Comparison of ENCODE assay signal across 17 mouse cellular contexts in the genomic region with DNA sequence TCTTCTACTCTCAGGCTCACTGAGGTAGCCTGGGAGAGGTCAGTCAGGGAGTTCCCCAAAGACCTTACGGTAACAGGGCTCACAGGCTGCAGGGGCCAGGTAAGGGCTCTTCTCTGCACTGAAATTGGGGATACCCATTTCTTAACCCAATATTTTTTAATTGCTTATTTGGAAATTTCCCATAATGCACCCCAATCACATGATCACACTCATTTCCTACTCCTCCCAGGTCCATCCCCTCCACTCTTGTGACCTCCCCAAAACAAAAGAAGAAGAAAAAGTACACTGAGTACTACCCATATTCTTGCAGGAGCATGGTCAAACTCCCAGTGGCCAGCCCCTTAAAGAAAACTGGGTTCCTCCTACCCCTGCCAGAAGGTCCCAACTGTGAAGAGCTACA.
DNase-seq lines count a peak whose midpoint lies in the region; ATAC-seq and TF ChIP-seq lines count a peak whose summit lies in the region.
"Had no signal": no experiment of that assay in that cellular context is flagged by ENCODE, and none has a peak within 500 bp of the region (broad histone marks: within the 10 kb centered on the region; RNA-seq: fewer than 3 reads in every experiment).

No protein-coding gene starts in this region.

- H3K4me3 ChIP-seq in heart, embryonic 13.5 days = no peak overlapping the region
- H3K4me3 ChIP-seq in midbrain, embryonic 10.5 days = no peak overlapping the region
- no peak overlapping the region for H3K4me3 ChIP-seq in midbrain, embryonic 11.5 days (ENCODE audit: low read depth, low read length)
- no peak overlapping the region for H3K4me3 ChIP-seq in embryonic facial prominence, embryonic 14.5 days (ENCODE audit: low read depth, low read length)
- H3K4me3 ChIP-seq in myocyte = no peak overlapping the region
- H3K4me3 ChIP-seq: heart, adult 2 months; layer of hippocampus, adult 2 months; liver, embryonic 12.5 days; megakaryocyte, embryonic 14.5 days had no signal

- no peak for TF ChIP-seq POLR2A in myocyte (IDR thresholded peaks at IDR 0.05; ENCODE audit: insufficient read length, low read depth)

- H3K79me2 ChIP-seq in myocyte (ENCODE audit: control insufficient read depth, insufficient read depth) = peaks cover 5% of the 10 kb centered on the region

- 0 out of 2 replicates have a peak, but pooled peaks cover 2% of the 10 kb centered on the region for H3K36me3 ChIP-seq in heart, embryonic 13.5 days
- no peaks in the 10 kb centered on the region for H3K36me3 ChIP-seq in midbrain, embryonic 10.5 days
- H3K36me3 ChIP-seq in midbrain, embryonic 11.5 days (ENCODE audit: control insufficient read depth, insufficient read depth, low read length) = no peaks in the 10 kb centered on the region
- H3K36me3 ChIP-seq in embryonic facial prominence, embryonic 14.5 days (ENCODE audit: control insufficient read depth, insufficient read depth, low read length) = no peaks in the 10 kb centered on the region
- H3K36me3 ChIP-seq in myocyte (ENCODE audit: control insufficient read depth, insufficient read depth) = no peaks in the 10 kb centered on the region
- H3K36me3 ChIP-seq: liver, embryonic 12.5 days had no signal

- no peaks in the 10 kb centered on the region for H3K9me3 ChIP-seq in heart, embryonic 13.5 days
- H3K9me3 ChIP-seq in midbrain, embryonic 10.5 days (replicated peaks) = no peaks in the 10 kb centered on the region
- no peaks in the 10 kb centered on the region for H3K9me3 ChIP-seq in midbrain, embryonic 11.5 days (ENCODE audit: control insufficient read depth, low read length)
- no peaks in the 10 kb centered on the region for H3K9me3 ChIP-seq in embryonic facial prominence, embryonic 14.5 days (ENCODE audit: control insufficient read depth, low read length)
- H3K9me3 ChIP-seq: liver, embryonic 12.5 days; megakaryocyte, embryonic 14.5 days had no signal

- H3K4me2 ChIP-seq in heart, embryonic 13.5 days = no peak overlapping the region
- H3K4me2 ChIP-seq in midbrain, embryonic 11.5 days = no peak overlapping the region
- no peak overlapping the region for H3K4me2 ChIP-seq in embryonic facial prominence, embryonic 14.5 days (ENCODE audit: low read depth, low read length)
- H3K4me2 ChIP-seq in myocyte (ENCODE audit: low read depth) = peak overlapping the region; percentile 76
- H3K4me2 ChIP-seq: liver, embryonic 12.5 days had no signal

- H3K27ac ChIP-seq in heart, embryonic 13.5 days (replicated peaks) = no peak overlapping the region
- H3K27ac ChIP-seq in midbrain, embryonic 10.5 days (replicated peaks) = peak overlapping the region; percentile 72
- H3K27ac ChIP-seq in midbrain, embryonic 11.5 days (ENCODE audit: low read depth, low read length) = no peak overlapping the region
- H3K27ac ChIP-seq in embryonic facial prominence, embryonic 14.5 days (replicated peaks; ENCODE audit: low read depth, low read length) = peak overlapping the region; percentile 4; the same call in 1 of the 2 replicates
- H3K27ac ChIP-seq: heart, adult 2 months; layer of hippocampus, adult 2 months; liver, embryonic 12.5 days had no signal

- no peak overlapping the region for H3ac ChIP-seq in myocyte (ENCODE audit: control insufficient read depth, insufficient read length)

- no peak for ATAC-seq in heart, embryonic 13.5 days (ENCODE audit: extremely low read depth, insufficient number of reproducible peaks, low FRiP score, low TSS enrichment)
- ATAC-seq in midbrain, embryonic 11.5 days (ENCODE audit: low FRiP score) = no peak
- no peak for ATAC-seq in embryonic facial prominence, embryonic 14.5 days (ENCODE audit: low read depth)
- ATAC-seq: liver, embryonic 12.5 days had no signal

- WGBS in heart, embryonic 13.5 days = 86% methylated on average over 1 of the region's 1 CpGs
- 88% methylated on average over 1 of the region's 1 CpGs for WGBS in midbrain, embryonic 10.5 days
- 71% methylated on average over 1 of the region's 1 CpGs for WGBS in midbrain, embryonic 11.5 days
- WGBS in embryonic facial prominence, embryonic 14.5 days = 93% methylated on average over 1 of the region's 1 CpGs

- H3K27me3 ChIP-seq in heart, embryonic 13.5 days (replicated peaks) = no peaks in the 10 kb centered on the region
- H3K27me3 ChIP-seq in midbrain, embryonic 10.5 days (ENCODE audit: low read depth, poor library complexity, severe bottlenecking) = no peaks in the 10 kb centered on the region
- no peaks in the 10 kb centered on the region for H3K27me3 ChIP-seq in midbrain, embryonic 11.5 days (ENCODE audit: control insufficient read depth, insufficient read depth, low read length)
- no peaks in the 10 kb centered on the region for H3K27me3 ChIP-seq in embryonic facial prominence, embryonic 14.5 days (replicated peaks; ENCODE audit: control insufficient read depth, insufficient read depth, low read length)
- no peaks in the 10 kb centered on the region for H3K27me3 ChIP-seq in myocyte (ENCODE audit: control insufficient read depth, insufficient read depth, insufficient read length)
- H3K27me3 ChIP-seq: liver, embryonic 12.5 days had no signal

- intact Hi-C loops in heart, postnatal 10 days (cut with DNase I) = no loop called here
- intact Hi-C loops in left cerebral cortex, postnatal 4 days (cut with DNase I) = no loop called here

- H3K4me1 ChIP-seq in heart, embryonic 13.5 days = peaks cover 72% of the 10 kb centered on the region
- peaks cover 52% of the 10 kb centered on the region for H3K4me1 ChIP-seq in midbrain, embryonic 10.5 days
- peaks cover 23% of the 10 kb centered on the region for H3K4me1 ChIP-seq in midbrain, embryonic 11.5 days (ENCODE audit: control insufficient read depth, insufficient read depth, low read length)
- H3K4me1 ChIP-seq in embryonic facial prominence, embryonic 14.5 days (ENCODE audit: control insufficient read depth, insufficient read depth, low read length) = peaks cover 50% of the 10 kb centered on the region

- no peak for DNase-seq in heart, postnatal 10 days
- DNase-seq in midbrain, embryonic 10.5 days (ENCODE audit: low spot score) = no peak
- no peak for DNase-seq in midbrain, embryonic 11.5 days (ENCODE audit: low spot score, missing footprints)
- DNase-seq in embryonic facial prominence, embryonic 14.5 days (ENCODE audit: low spot score) = no peak
- no peak for DNase-seq in left cerebral cortex, postnatal 4 days
- no peak for DNase-seq in cerebellum, adult 9-10 months
- DNase-seq: adrenal gland, adult 8-10 months; cerebellum, adult 11-12 months; kidney, adult 9 months; right cerebral cortex, postnatal 14 days; thymus, adult 2 months had no signal

- H3K9ac ChIP-seq in heart, embryonic 13.5 days = 0 out of 2 replicates have a peak overlapping the region, but pooled peaks have one; percentile 33
- no peak overlapping the region; the same call in 1 of the 2 replicates for H3K9ac ChIP-seq in midbrain, embryonic 11.5 days (ENCODE audit: low read length)
- H3K9ac ChIP-seq in embryonic facial prominence, embryonic 14.5 days (ENCODE audit: low read depth, low read length) = no peak overlapping the region
- H3K9ac ChIP-seq: liver, embryonic 12.5 days had no signal

TF ChIP-seq in myocyte, 11 proteins besides CTCF, POLR2A, EP300 and RAD21:
- TF ChIP-seq MYOG (IDR thresholded peaks at IDR 0.05; ENCODE audit: control insufficient read depth in 1 of 3, insufficient read depth in 1 of 3, insufficient read length in 2 of 3, low read depth in 2 of 3) = no peak
- TF ChIP-seq MAX (IDR thresholded peaks at IDR 0.05; ENCODE audit: low read depth) = no peak
- TF ChIP-seq SRF (IDR thresholded peaks at IDR 0.05; ENCODE audit: control insufficient read depth, insufficient read length, low read depth) = no peak
- no peak for TF ChIP-seq E2F4 (IDR thresholded peaks at IDR 0.05; ENCODE audit: insufficient read depth)
- TF ChIP-seq CEBPB (IDR thresholded peaks at IDR 0.05; ENCODE audit: insufficient read depth, poor library complexity, severe bottlenecking) = no peak
- no peak for TF ChIP-seq TCF3 (IDR thresholded peaks at IDR 0.05; ENCODE audit: insufficient read length, low read depth)
- peak; percentile 66 for TF ChIP-seq USF1 (IDR thresholded peaks at IDR 0.05; ENCODE audit: low read depth)

Comparison
In these comparisons a context has a peak if more than half of its experiments do, and no peak if none do; other contexts are left out.
1. H3K27ac ChIP-seq: peak in midbrain, embryonic 10.5 days (single experiment) and embryonic facial prominence, embryonic 14.5 days (single experiment); none in heart, embryonic 13.5 days (single experiment) and midbrain, embryonic 11.5 days (single experiment).